Mouse (Mus musculus) hindbrain, embryonic 14.5 days (tissue): ENCODE results near the gene Tmem189. TPM values are rescaled to one million over a fixed set of nuclear protein-coding genes. Genes with fewer than 3 reads are reported as not detected.

Experiments used
- ATAC-seq: fragments of 200-750 bp; cut with Nextera tagmentation; 2 replicates; pipeline ENCODE4 v1.8.0; 2017; ENCODE audit warnings: moderate number of reproducible peaks, mild to moderate bottlenecking, moderate TSS enrichment, moderate library complexity; ENCODE audit not compliant: low FRiP score
- DNase-seq: peaks from one replicate; pipeline ENCODE4 v3.0.0-alpha.2; 2015; ENCODE audit warnings: low spot score
- H3K27ac ChIP-seq: fragments of 300-500 bp; sonication (generic); 2 replicates; pipeline ENCODE4 v1.5.1; 2014; ENCODE audit warnings: mild to moderate bottlenecking, moderate library complexity
- H3K27me3 ChIP-seq: fragments of 300-500 bp; sonication (generic); 2 replicates; pipeline ENCODE4 v1.6.1; 2014; ENCODE audit warnings: mild to moderate bottlenecking, low read length, mixed read lengths; ENCODE audit not compliant: control insufficient read depth, insufficient read depth
- H3K36me3 ChIP-seq: fragments of 300-500 bp; sonication (generic); replicated peaks from 2 replicates; pipeline ENCODE4 v1.6.1; 2014; ENCODE audit not compliant: control insufficient read depth, insufficient read depth
- H3K4me1 ChIP-seq: fragments of 300-500 bp; sonication (generic); replicated peaks from 2 replicates; pipeline ENCODE4 v1.6.1; 2014; ENCODE audit warnings: antibody characterized with exemption, low read length, mixed read lengths; ENCODE audit not compliant: control insufficient read depth, insufficient read depth
- H3K4me2 ChIP-seq: fragments of 300-500 bp; sonication (generic); replicated peaks from 2 replicates; pipeline ENCODE4 v1.6.1; 2014; ENCODE audit warnings: mild to moderate bottlenecking, moderate library complexity
- H3K4me3 ChIP-seq: fragments of 300-500 bp; sonication (generic); replicated peaks from 2 replicates; pipeline ENCODE4 v1.5.1; 2014; ENCODE audit warnings: mild to moderate bottlenecking, low read length
- H3K9ac ChIP-seq: fragments of 300-500 bp; sonication (generic); 2 replicates; pipeline ENCODE4 v1.6.1; 2014
- H3K9me3 ChIP-seq: fragments of 300-500 bp; sonication (generic); 2 replicates; pipeline ENCODE4 v1.6.1; 2016; ENCODE audit warnings: low read length; ENCODE audit not compliant: control insufficient read depth
- WGBS: fragments of 180-500 bp; shearing (Covaris S2); extraction: QIAGEN DNeasy Blood & Tissue Kit; methylation state at CpG from one replicate; pipeline ENCODE4 v1.1.7; 2014; 5-methylcytosine and 5-hydroxymethylcytosine counted together
- polyA plus RNA-seq: library from polyadenylated mRNA; unstranded; fragments of >200 nt; fragmentation: Nextera tagmentation; extraction: Ambion mirVana; gene quantifications from 2 replicates; pipeline ENCODE4 v1.2.1, GENCODE M21; 2014

The Tmem189 gene
- polyA plus RNA-seq, 1 experiment from 2014 or later = 33.9 TPM

DNA sequence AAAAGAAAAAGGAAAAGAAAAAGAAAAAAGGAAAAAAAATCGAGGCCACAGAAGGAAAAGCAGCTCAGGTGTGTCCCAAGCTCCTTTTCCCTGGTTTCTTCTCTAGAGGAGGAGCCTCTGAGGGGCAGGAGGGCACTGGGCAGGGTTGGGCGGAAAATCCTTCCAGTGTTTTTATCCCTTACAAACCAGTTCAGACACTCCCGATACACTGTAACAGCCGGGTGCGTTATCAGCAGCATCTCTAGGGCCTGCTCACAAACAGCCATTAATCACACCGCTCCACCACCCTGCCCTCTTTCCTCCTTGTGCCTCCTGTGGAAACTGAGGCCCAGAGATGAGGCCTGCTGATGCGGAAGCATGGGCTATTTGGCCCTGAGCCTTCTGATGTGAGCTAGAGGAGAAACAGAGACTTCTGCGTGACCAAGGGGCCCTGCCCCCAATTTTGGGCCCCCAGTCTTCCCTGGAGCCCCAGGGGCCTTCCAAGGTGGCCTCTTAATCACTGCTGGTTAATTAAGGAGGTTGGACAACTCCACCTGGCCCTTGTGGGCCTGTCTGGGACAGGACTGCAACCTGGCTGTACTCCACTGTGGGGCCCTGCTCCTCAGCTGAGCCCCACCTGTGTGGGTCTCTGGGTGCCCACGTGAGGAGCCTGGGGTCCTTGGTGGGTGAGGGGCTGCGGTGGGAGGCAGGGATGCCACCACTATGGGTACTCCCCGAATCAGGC is 31.7 kb upstream of the Tmem189 start:
- DNase-seq (no peak), ATAC-seq (no peak)
- H3K27ac ChIP-seq = no peak overlapping the region
- H3K4me3 ChIP-seq = no peak overlapping the region
- no peaks in the 10 kb centered on the region for H3K36me3 ChIP-seq
- H3K27me3 ChIP-seq = no peaks in the 10 kb centered on the region
- H3K4me2 ChIP-seq = no peak overlapping the region
- no peak overlapping the region for H3K9ac ChIP-seq
- H3K9me3 ChIP-seq = no peaks in the 10 kb centered on the region
- no peaks in the 10 kb centered on the region for H3K4me1 ChIP-seq
- WGBS = 80% methylated on average over 11 of the region's 11 CpGs

DNA sequence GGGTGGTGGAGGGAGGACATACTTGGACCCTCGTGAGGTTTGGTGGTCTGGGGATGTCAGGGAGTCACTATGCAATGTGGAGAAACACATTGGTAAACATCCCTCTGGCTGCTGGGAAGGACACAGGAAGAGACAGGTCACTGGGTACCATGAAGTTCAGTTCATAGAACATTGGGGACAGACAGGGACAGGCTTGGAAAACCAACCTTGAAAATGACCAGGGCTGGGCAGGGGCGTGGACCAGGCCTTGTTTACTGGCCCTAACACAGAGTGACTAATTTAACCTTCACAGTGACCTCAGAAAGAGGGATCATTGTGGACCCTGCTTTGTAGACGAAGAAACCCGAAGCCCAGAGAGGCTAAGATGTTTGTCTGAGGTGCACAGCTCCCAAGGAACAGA is 29.9 kb upstream of the Tmem189 start:
- H3K4me1 ChIP-seq = no peaks in the 10 kb centered on the region
- H3K4me2 ChIP-seq = no peak overlapping the region
- no peak for DNase-seq
- H3K36me3 ChIP-seq = no peaks in the 10 kb centered on the region
- no peak for ATAC-seq
- H3K9ac ChIP-seq = no peak overlapping the region
- WGBS = 84% methylated on average over 4 of the region's 4 CpGs
- H3K4me3 ChIP-seq = no peak overlapping the region
- no peak overlapping the region for H3K27ac ChIP-seq
- H3K9me3 ChIP-seq = no peaks in the 10 kb centered on the region
- no peaks in the 10 kb centered on the region for H3K27me3 ChIP-seq

DNA sequence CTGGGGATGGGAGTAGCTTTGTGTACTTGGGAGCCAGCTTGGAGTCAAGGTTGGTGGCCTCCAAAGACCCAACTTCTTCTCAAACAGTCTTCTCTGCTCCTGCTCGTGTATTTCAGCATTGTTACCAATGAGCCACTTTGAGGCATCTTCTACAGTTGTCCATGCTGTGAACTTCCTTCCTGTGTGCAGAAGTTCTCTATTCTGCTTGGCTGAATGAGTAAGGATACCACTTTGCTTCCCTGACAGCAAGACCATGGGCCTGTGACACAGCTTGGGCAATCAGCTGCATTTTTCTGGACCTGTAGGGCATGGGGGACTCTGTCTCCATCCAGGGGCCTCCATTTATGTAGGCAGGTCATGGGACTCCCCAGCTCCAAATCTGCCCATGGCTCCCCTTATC is 27.6 kb upstream of the Tmem189 start:
- no peak overlapping the region for H3K4me2 ChIP-seq
- H3K27ac ChIP-seq = no peak overlapping the region
- no peak overlapping the region for H3K4me3 ChIP-seq
- no peak overlapping the region for H3K9ac ChIP-seq
- no peaks in the 10 kb centered on the region for H3K9me3 ChIP-seq
- no peaks in the 10 kb centered on the region for H3K36me3 ChIP-seq
- no peak for DNase-seq
- no peak for ATAC-seq
- no peaks in the 10 kb centered on the region for H3K4me1 ChIP-seq
- 57% methylated on average over 1 of the region's 1 CpGs for WGBS
- no peaks in the 10 kb centered on the region for H3K27me3 ChIP-seq

DNA sequence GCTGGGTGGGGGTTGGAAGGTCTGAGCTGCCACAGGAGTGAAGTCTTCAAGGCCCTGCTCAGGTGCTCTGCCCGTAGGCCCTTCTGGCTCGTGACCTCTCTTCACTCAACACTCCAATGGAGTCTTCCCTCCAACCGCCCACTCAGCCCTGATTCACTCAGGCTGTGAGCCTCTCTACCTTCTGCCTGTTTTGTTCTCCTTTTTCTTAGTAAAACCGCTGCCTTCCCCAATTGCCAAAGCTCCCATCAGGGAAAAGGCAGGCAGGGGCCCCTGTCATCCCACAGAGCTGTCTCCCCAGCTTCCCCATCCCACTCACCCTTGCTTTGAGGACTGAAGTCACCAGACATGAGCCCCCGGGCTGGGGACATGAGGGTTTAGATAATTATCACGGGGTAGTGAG is 25.4 kb upstream of the Tmem189 start:
- ATAC-seq (no peak), DNase-seq (no peak)
- Histone ChIP-seq H3K27ac (no peak overlapping the region), H3K4me1 (no peaks in the 10 kb centered on the region), H3K4me2 (no peak overlapping the region), H3K9ac (no peak overlapping the region), H3K27me3 (no peaks in the 10 kb centered on the region), H3K9me3 (no peaks in the 10 kb centered on the region), H3K4me3 (no peak overlapping the region), H3K36me3 (no peaks in the 10 kb centered on the region)
- 76% methylated on average over 6 of the region's 6 CpGs for WGBS

DNA sequence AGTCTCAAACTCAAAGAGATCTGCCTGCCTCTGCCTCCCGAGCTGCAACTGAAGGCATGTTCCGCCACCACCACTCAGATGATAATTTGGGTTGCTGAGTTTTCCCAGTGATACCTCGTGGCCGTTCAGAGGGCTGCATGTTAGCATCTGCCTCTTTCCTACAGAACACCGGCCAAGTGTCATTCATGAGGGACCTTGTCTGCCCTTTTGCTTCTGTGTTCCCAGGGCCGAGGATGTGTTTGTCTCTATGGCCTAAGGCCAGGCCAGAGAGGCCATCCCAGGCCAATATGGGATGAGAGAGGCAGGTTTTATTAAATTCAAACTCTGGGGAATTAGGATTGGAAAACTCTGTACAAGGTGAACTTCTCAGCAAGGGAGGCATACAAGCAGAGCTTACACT is 24.7 kb upstream of the Tmem189 start:
- Histone ChIP-seq H3K9me3 (no peaks in the 10 kb centered on the region), H3K9ac (no peak overlapping the region), H3K36me3 (no peaks in the 10 kb centered on the region), H3K27me3 (no peaks in the 10 kb centered on the region), H3K4me3 (no peak overlapping the region), H3K4me1 (no peaks in the 10 kb centered on the region), H3K27ac (no peak overlapping the region), H3K4me2 (no peak overlapping the region)
- ATAC-seq = no peak
- WGBS = 95% methylated on average over 6 of the region's 6 CpGs
- no peak for DNase-seq

DNA sequence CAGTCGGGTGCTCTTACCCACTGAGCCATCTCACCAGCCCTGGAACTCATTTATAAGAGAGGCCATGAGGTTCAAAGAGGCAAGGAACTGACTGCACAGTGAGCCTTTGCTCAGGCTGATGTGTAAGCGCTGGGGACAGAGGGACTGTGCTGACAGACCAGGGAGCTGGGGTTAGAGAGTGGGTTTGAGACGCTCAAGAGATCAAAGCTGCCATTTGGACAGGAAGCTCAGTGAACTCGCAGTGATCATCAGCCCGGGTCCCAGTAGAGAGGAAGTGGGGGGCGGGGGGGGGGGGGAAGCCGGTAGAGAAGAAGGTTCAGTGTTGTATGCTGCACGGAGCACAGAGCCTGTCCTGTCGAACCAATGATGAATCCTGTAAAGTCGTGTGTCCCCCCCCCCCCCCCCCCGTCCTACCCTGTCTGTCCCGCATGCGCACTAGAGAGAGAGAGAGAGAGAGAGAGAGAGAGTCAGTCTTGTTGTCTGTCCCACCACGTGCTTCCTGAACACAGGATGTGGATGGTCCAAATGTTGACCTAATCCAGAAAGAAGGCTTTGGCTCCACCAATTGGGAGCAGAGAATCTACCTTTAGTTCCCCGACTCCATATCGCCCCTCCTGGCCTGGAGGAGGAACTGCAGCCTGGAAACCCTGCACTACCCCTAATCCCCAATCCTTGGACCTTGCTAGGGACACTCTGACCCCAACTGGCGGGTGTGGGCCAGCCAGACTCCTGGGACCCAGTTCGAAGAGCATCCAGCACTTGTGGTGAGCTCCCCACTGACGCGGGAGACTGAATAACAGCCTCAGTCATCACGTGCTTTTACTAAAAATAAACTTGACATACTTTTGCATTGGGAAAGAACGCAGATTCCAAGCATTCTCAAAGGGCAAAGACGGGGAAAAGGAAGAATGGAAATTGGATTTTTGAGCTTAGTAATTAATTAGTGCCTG is 23.5 kb upstream of the Tmem189 start:
- DNase-seq (no peak), ATAC-seq (no peak)
- no peaks in the 10 kb centered on the region for H3K9me3 ChIP-seq
- no peak overlapping the region for H3K4me3 ChIP-seq
- no peak overlapping the region for H3K27ac ChIP-seq
- no peak overlapping the region for H3K9ac ChIP-seq
- no peaks in the 10 kb centered on the region for H3K36me3 ChIP-seq
- no peaks in the 10 kb centered on the region for H3K4me1 ChIP-seq
- no peaks in the 10 kb centered on the region for H3K27me3 ChIP-seq
- H3K4me2 ChIP-seq = no peak overlapping the region
- 80% methylated on average over 20 of the region's 23 CpGs for WGBS

DNA sequence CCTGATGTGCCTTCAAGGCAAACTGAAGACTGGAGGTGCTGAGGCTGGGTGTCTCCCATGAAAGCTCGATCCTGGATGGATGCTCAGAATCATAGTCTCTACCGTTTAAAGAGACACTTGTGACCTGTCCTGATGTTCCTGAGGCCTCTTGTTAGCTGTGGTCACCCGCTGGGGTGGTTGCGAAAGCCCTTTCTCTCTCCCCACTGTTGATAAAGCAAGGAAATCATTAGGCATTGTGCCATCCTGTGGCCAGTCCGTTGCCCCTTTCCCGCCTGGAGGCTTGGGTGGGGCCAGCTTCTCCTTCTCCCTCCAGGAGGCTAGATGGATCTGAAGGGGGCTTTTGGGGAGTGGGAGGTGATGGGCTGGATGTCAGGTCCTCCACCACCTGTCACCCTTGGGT is 21.0 kb upstream of the Tmem189 start:
- Histone ChIP-seq H3K36me3 (no peaks in the 10 kb centered on the region), H3K9me3 (no peaks in the 10 kb centered on the region), H3K27me3 (no peaks in the 10 kb centered on the region), H3K27ac (no peak overlapping the region), H3K4me1 (no peaks in the 10 kb centered on the region), H3K4me2 (no peak overlapping the region), H3K9ac (no peak overlapping the region), H3K4me3 (no peak overlapping the region)
- no peak for ATAC-seq
- DNase-seq = no peak
- WGBS = 58% methylated on average over 6 of the region's 6 CpGs

DNA sequence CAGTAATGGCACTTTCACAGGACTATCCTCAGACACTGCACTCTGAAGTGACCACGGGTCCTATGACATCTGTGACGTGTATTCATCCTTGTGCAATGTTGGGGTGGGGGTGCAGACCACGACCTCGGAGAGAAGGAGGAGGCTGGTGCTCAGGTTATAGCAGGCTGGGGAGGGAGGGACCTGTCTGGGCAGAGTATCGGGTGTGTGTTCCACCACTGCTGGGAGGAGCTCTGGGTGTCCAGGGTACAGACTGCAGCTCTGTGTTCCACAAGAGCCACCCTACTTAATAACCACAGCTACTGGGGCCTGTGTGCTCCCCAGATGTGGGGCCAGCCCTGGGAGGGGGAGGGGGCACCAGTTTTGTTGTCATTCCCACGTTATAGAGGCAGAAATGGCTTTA is 20.3 kb upstream of the Tmem189 start:
- ATAC-seq (no peak), DNase-seq (no peak)
- WGBS = 72% methylated on average over 6 of the region's 6 CpGs
- Histone ChIP-seq H3K9me3 (no peaks in the 10 kb centered on the region), H3K4me1 (no peaks in the 10 kb centered on the region), H3K27ac (no peak overlapping the region), H3K4me2 (no peak overlapping the region), H3K27me3 (no peaks in the 10 kb centered on the region), H3K4me3 (no peak overlapping the region), H3K36me3 (no peaks in the 10 kb centered on the region), H3K9ac (no peak overlapping the region)

DNA sequence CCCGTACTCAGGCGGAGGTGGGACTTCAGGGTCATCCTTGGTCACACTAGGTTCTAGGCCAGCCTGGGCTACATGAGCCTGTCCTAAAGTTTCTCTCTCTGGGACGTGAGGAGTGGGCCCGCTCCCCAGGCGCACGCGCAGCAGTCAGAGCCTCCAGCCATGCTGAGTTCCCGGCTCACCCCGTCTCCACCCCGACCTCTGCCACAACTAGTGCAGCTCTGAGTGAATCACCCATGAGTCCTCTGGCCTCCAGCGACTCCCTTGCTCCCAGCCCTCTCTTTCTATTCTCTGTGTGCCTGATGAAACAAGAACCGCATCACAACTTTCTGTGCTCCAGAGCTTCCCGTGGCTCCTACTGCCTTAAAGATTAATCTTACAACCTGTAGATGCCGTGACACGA is 18.8 kb upstream of the Tmem189 start:
- Histone ChIP-seq H3K4me1 (no peaks in the 10 kb centered on the region), H3K9ac (no peak overlapping the region), H3K9me3 (no peaks in the 10 kb centered on the region), H3K36me3 (no peaks in the 10 kb centered on the region), H3K4me3 (no peak overlapping the region), H3K4me2 (no peak overlapping the region), H3K27me3 (no peaks in the 10 kb centered on the region), H3K27ac (no peak overlapping the region)
- WGBS = 69% methylated on average over 15 of the region's 15 CpGs
- no peak for DNase-seq
- no peak for ATAC-seq
